Mouse (Mus musculus) mesoderm, embryonic 11.5 days (tissue): ENCODE measurements at regions not wholly inside any gene's neighbourhood (a gene's known extent, or its start where the extent isn't known, plus 50 kb on each side); places are given as distances from the start of the nearest gene placed in this dataset.
A peak's percentile ranks its signal among the peaks of the same experiment; 100 is the strongest.

Source experiments
- DNase-seq: peaks from one replicate; pipeline ENCODE4 v3.0.0-alpha.2; 2012; ENCODE audit warnings: low read depth, low spot score

- DNase-seq = no peak
Observed at GRCm38 (mm10) chr1:169872865-169873264, 55.6 kb upstream of the Ccdc190 start.

GRCm38 (mm10) chr1:169868636-169869035, 59.8 kb upstream of the Ccdc190 start:
- DNase-seq = no peak

GRCm38 (mm10) chr1:169867453-169867852, 61.0 kb upstream of the Ccdc190 start:
- DNase-seq = peak; percentile 10

GRCm38 (mm10) chr1:169866840-169867239, 61.6 kb upstream of the Ccdc190 start:
- no peak for DNase-seq

- DNase-seq = no peak
Observed at GRCm38 (mm10) chr1:169859041-169859440, 69.4 kb upstream of the Ccdc190 start.

GRCm38 (mm10) chr1:169851663-169852062, 76.8 kb upstream of the Ccdc190 start:
- DNase-seq = peak; percentile 11

- no peak for DNase-seq
Observed at GRCm38 (mm10) chr1:169848254-169849015, 80.0 kb upstream of the Ccdc190 start.

- DNase-seq = no peak
Observed at GRCm38 (mm10) chr1:169842490-169842889, 86.0 kb upstream of the Ccdc190 start.

- DNase-seq = no peak
Observed at GRCm38 (mm10) chr1:169840948-169841347, 87.5 kb upstream of the Ccdc190 start.

- DNase-seq = no peak
Observed at GRCm38 (mm10) chr1:169840056-169840728, 88.3 kb upstream of the Ccdc190 start.

- DNase-seq = no peak
Observed at GRCm38 (mm10) chr1:169833385-169833784, 85.9 kb upstream of the Rgs4 start.

- DNase-seq = no peak
Observed at GRCm38 (mm10) chr1:169831326-169832066, 84.1 kb upstream of the Rgs4 start.

- peak; percentile 7 for DNase-seq
Observed at GRCm38 (mm10) chr1:169830596-169830995, 83.2 kb upstream of the Rgs4 start.

GRCm38 (mm10) chr1:169822034-169822433, 74.6 kb upstream of the Rgs4 start:
- DNase-seq = no peak

GRCm38 (mm10) chr1:169819404-169819949, 72.0 kb upstream of the Rgs4 start:
- no peak for DNase-seq

GRCm38 (mm10) chr1:169816939-169817338, 69.5 kb upstream of the Rgs4 start:
- no peak for DNase-seq

GRCm38 (mm10) chr1:169812512-169813101, 65.2 kb upstream of the Rgs4 start:
- DNase-seq = no peak

GRCm38 (mm10) chr1:169803428-169804138, 56.1 kb upstream of the Rgs4 start:
- DNase-seq = no peak

- DNase-seq = no peak
Observed at GRCm38 (mm10) chr1:169802868-169803267, 55.4 kb upstream of the Rgs4 start.

GRCm38 (mm10) chr1:169802053-169802830, 54.8 kb upstream of the Rgs4 start:
- no peak for DNase-seq
